Mouse (Mus musculus): ENCODE results near the gene Tas2r143.

Tas2r143 gene

GRCm38 (mm10) chr6:42399938-42400337 is at the start of gene Tas2r143:
Gene Tas2r143 (plus strand): TSS chr6:42400238.
- in situ Hi-C loops (cut with MboI, MseI): loop anchor here (25.0 kb wide), 3 partner anchors 838 to 1288 kb away; partner anchors contain the start of gene Tpk1

DNA sequence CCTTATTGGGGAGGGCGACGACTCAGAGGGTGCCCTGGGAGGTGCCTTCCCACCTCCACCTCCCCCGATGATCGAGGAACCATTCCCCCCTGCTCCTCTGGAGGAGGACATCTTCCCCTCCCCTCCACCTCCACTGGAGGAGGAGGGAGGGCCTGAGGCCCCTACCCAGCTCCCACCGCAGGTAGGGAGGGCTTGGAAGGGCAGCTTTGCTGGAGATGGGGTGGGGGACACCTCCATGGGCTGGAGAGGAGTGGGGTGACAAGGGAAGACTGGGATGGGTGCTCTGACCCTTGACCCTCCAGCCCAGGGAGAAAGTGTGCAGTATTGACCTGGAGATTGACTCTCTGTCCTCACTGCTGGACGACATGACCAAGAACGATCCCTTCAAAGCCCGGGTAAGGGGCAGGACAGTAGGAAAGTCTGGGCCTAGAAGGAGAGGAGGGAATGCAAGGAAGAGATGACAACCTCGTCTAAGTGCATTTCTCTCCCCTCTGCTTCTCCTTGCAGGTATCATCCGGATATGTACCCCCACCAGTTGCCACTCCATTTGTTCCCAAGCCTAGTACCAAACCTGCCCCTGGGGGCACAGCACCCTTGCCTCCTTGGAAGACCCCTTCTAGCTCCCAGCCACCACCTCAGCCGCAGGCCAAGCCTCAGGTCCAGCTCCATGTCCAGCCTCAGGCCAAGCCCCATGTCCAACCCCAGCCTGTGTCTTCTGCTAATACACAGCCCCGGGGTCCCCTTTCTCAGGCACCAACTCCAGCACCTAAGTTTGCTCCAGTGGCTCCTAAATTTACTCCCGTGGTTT is 48.9 kb upstream of the Tas2r143 start:
- in situ Hi-C loops (cut with MboI, MseI): no loop called here

DNA sequence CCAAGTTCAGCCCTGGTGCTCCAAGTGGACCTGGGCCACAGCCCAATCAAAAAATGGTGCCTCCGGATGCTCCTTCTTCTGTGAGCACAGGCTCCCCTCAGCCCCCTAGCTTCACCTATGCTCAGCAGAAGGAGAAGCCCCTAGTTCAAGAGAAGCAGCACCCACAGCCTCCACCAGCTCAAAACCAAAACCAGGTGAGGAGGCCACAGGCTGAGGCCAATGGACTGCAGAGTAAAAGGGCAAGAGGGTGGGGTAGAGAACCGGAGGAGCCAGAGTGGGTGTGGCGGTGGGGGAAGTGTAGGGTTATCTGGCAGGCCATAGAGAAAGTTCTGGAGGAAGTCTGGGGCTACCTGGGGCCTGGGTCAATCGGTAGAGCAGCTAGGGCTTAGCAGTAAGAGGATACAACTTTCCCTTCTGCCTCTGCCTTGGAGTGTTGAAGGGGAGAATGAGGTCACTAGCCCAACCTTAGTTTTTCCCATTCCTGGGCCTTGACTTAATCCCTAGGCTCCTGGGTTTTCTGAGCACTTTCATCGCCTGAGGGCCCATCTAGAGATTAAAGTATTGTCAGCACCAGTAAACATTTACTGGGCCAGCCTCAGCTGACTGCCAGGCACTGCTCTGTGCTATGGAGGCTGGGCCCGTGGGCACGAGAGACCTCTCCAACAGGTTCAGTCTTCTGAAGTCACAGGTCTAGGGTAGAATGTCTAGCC is 48.1 kb upstream of the Tas2r143 start:
- in situ Hi-C loops (cut with MboI, MseI): no loop called here

DNA sequence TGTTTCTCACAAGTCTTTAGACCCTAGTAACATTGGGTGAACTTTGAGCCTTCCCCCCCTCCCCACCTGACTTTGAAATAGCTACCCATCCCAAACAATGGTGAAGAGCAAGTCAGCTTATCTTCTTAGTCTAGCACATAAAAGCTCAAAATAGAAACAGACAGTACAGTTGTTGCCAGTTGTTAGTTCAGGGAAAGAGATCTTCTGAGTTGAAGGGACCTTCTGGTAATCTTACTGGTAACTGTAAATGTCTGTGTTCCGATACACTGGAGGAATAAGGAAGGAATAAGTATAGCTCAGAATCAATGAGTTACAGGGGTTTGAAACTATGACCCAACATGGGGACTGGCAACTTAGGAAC is 47.6 kb upstream of the Tas2r143 start:
- in situ Hi-C loops (cut with MboI, MseI): no loop called here

- in situ Hi-C loops (cut with MboI, MseI): no loop called here
These were observed 46.9 kb upstream of the Tas2r143 start for GRCm38 (mm10) chr6:42353180-42353579.

DNA sequence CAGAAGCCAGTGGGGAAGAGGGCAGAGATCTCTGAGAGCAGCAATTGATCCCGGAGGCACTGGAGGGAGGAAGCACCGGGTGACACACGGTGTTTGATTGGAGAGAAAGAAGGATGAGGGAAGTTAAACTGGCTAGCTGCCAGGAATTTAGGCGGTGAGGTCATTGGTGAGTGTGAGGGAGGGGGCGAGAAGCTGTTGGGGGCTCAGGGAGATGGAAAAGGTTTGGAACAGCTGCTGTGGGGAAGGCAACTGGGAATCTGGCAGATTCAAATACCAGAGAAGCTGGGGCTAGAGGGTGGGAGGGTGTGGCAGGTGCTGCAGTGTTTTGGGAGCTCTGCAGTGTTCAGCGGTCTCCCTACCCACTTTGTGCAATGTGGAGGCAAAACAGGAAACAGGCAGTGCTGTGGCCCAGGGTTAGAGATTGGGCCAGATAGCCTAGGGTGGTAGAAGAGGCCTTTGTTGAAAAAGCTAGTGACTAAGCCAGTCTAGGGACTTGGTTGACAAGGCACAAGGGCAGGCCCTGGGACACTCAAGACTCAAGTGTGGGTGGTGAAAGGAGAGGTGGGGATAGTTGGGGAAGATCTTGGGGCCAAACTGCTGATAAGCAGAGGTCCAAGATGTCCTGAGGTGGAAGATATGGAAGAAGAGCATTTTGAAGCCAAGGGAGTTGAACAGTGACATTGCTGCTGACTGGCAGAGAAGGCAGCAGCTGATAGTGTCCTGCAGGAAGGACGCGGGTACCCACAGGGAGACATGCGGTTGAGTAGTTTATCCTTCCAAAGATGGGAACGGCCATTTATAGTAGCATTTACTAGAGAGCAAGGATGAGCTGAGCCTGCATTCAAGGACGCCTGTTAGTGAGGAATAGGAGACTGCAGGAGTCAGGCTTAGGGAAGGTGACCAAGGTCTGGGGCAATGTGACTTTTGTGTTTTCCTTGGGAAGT is 45.7 kb upstream of the Tas2r143 start:
- in situ Hi-C loops (cut with MboI, MseI): no loop called here

GRCm38 (mm10) chr6:42355366-42355765 is 44.7 kb upstream of the Tas2r143 start:
- in situ Hi-C loops (cut with MboI, MseI): no loop called here

DNA sequence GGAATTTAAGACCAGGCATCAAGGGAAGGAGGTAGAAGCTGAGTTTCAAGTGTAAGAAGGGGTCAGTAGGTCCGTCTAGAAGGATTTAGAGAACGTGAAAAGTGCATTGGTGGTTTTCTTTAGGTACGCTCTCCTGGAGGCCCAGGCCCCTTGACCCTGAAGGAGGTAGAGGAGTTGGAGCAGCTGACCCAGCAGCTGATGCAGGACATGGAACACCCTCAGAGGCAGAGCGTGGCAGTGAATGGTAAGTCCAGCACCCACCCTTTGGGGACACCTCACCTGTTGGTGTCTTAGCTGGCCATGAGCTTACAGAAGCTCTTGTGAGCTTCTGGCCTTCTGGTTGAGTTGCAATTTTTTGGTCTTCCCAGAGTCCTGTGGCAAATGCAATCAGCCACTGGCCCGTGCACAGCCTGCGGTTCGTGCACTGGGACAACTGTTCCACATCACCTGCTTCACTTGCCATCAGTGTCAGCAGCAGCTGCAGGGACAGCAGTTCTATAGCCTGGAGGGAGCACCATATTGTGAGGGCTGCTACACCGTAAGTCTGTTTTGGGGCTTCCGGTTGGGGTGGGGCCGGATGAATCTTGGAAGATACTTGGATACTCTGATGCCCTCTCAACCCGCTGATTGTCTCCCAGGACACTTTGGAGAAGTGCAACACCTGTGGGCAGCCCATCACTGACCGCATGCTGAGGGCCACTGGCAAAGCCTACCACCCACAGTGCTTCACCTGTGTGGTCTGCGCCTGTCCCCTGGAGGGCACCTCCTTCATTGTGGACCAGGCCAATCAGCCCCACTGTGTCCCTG is 44.0 kb upstream of the Tas2r143 start:
- in situ Hi-C loops (cut with MboI, MseI): no loop called here

GRCm38 (mm10) chr6:42356913-42357312 is 43.1 kb upstream of the Tas2r143 start:
- in situ Hi-C loops (cut with MboI, MseI): no loop called here

DNA sequence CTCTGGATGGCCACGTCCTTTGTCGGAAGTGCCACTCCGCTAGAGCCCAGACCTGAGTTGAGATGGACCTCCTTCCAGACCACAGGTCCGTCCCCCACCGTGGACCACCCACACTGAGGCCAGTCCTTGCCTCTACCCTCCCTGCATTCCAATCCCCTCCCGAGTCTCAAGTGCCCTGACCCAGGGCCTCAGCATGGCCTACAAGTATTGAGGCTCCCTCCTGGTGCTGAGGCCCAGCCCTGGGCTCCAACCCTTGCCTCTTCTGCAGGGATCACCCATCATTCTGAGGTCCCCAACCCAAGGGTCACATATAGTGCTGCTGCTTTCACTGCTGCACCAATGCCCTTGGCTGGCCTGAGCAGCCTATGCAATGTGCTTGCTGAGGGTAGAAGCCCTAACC is 42.1 kb upstream of the Tas2r143 start:
- in situ Hi-C loops (cut with MboI, MseI): no loop called here

- in situ Hi-C loops (cut with MboI, MseI): no loop called here
These were observed 41.1 kb upstream of the Tas2r143 start for GRCm38 (mm10) chr6:42358901-42359300.

- in situ Hi-C loops (cut with MboI, MseI): no loop called here
These were observed 40.5 kb upstream of the Tas2r143 start for GRCm38 (mm10) chr6:42359364-42360147.

DNA sequence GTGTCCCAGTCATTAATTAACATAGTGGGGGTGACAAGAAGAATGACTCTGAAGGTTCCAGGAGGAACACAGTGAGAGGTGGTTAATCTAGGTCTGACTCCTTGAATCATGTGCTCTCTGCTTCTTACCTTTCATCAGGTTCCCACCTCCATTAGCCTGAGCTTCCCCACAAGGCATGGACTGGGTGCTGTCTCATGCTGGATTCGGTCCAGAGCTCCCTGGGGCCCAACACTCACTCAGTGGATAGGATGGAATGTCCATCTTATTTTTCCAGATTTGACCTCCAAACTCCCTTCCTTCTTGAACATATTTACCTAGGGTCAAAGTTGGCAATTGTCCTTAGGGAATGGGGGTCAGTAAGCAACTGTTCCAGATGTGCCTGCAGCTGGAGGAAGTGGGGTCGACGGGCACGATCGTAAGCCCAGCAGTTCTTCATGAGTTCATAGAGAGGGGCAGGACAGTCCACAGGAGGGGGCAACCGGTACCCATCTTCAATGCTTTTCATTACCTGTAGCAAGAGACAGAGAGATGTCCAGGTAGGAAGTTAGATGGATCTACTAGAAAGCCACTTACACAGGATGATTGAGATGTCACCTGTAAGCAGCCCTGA is 39.7 kb upstream of the Tas2r143 start:
- in situ Hi-C loops (cut with MboI, MseI): no loop called here

DNA sequence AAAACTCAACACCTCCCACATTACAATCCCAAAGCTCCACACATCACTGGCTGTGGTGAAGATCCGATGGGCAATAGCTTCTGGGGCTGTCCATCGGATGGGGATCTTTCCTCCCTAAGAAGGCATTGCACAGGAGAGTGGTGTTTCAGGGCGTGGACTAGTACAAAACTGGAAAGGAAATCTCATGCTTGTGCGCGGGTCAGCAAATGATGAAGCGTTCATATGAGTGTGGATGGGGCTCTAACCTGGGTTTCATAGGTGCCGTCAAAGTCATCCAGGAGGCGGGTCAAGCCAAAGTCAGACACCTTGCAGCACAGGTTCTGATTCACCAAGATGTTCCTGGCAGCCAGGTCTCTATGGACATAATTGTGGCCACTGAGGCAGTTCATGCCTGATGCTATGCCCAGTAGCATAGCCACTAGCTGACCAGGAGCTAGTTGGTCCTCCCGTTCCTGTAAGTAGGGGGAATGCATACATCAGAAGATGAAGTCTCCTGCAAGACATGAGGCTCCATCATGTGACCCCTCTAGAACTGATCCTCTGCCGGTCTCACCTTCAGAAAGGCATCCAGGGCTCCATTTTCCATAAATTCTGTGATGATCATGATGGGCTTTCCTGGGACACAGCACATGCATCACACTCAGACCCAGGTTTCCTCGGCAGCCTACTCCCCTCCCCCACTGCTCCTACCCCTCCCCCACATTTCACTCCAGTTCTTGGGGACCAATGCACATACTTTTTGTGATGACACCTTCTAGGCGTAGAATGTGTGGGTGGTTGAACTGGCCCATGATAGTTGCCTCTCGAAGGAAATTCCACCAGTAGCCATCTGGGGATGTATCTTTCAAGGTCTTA is 38.8 kb upstream of the Tas2r143 start:
- in situ Hi-C loops (cut with MboI, MseI): no loop called here

DNA sequence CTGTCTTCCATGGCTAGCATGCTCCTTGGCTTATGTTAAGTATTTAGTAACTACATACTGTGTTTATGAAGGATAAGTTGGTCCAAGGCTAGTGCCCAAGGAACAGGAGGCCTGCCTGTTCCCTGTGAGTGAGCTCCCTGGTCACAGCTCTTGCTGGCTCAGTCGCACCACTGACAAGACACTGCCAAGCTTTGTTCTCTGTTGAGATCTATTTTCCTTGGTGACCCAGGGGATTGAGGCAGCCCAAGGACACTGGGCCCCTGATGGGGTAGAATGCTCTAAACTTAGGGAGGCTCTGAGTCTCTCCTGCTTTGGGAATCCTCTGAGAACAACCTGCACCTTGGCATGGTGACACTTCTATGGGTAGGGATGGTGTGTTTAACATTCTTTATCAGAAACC is 38.0 kb upstream of the Tas2r143 start:
- in situ Hi-C loops (cut with MboI, MseI): no loop called here

DNA sequence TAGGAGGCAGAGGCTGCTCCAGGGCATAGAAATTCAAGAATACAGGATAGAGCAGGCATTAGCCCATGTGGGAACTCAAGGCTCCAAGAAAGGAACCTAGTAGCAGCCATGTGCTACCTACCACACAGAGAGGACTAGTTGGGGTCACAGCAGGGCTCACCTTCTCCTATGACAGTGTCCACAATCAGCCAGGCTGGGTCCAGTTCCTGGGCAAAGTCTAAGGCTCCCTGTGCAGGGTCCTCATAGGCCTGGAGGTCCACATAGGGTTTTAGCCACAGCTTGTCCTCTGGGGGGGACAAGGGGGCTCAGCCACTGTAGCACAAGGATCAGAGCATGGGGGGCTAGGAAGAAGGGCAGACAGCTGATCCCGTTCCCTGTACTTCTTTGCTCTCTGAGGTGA is 37.5 kb upstream of the Tas2r143 start:
- in situ Hi-C loops (cut with MboI, MseI): no loop called here

- in situ Hi-C loops (cut with MboI, MseI): no loop called here
These were observed 37.1 kb upstream of the Tas2r143 start for GRCm38 (mm10) chr6:42362974-42363373.

DNA sequence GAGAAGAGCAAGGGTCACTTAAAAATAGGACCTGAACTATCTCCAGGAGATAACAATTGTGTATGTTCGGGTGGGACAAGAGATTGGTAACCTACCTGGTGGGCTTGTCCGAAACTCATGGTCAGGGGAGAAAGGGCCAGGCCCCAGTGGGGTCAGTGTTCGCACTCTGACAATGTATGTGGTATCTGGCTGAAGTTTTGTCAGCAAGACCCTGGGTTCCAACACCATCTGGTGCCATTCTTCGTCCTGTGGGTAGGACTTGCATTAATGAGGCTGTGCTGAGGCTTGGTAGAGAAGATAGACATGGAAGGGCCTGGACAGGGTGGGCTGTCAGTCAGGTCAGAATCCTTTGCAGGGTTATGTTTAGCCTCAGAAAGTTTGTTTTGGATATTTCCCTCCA is 36.0 kb upstream of the Tas2r143 start:
- in situ Hi-C loops (cut with MboI, MseI): no loop called here

DNA sequence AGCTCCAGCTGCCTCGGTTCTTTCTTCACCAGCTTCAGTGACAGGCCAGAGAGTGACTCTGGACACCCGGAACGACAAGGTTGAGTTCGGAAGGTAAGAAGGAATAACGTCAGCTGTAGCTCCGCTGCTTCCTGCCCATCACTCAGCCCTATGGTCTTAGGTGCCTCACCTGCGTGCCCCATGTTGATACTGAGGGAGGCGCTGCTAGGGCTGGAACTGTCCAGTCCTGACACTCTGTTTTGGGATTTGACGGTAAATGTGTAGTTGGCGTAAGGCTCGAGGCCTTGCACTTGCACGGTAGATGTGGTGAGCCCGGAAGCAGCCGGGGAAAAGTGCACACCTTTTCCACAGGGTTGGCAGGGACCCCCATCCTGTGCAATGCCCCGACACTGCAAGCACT is 35.4 kb upstream of the Tas2r143 start:
- in situ Hi-C loops (cut with MboI, MseI): no loop called here

All from T-helper 2 cell (primary cell).